Mouse (Mus musculus): ENCODE measurements at regions not wholly inside any gene's neighbourhood (a gene's known extent, or its start where the extent isn't known, plus 50 kb on each side); places are given as distances from the start of the nearest gene placed in this dataset.
"Not testable (repeated sequence)": the region's sequence is repeated elsewhere in the genome, so short reads cannot be mapped to it uniquely, and the experiment has no call there.

- POLR2A ChIA-PET = interaction anchor here in 1 of 4 experiments (0.6 kb wide), 1 partner anchor 11 kb away, joined by 3 read pairs; no protein-coding TSS in a partner anchor
- CTCF ChIA-PET = no interaction called here
Measured at GRCm38 (mm10) chr2:99470856-99471465, 803.9 kb upstream of the Gm10800 start.

DNA sequence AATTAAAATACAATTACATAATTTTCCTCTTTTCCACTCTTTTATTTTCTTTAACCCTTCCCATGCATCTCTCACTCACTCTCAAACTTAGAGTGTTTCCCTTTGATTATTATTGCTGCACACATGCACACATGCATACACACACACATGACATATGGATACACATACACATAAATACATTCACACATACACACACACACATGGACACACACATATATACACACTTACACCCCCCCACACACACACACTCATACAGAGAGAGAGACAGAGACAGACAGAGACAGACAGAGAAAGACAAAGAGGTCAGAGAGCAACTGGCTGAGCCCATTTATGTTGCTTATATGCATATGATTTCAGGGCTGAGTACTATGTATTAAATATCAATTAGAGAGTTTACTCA lies 764.2 kb upstream of the Gm10800 start:
- ChIA-PET CTCF (no interaction called here), POLR2A (no interaction called here)

DNA sequence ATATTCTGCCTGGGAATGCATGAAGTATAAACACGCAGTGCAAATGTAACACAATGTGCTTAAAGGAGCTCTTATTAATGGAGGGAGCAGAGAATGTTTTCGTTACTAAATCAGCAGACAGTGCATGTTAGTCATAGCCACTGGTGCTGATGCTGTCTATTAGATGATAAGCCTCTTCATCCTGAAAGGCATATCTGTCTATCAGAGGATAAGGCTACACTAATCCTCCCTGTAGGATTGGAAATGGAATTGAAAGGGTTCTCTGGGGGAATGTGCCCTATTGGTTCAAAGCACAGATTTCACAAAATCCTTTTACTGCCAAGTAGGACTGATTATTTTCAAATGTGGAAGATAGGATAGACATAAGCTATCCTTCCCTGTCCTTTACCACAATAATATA lies 763.4 kb upstream of the Gm10800 start:
- CTCF ChIA-PET = no interaction called here
- POLR2A ChIA-PET = no interaction called here

GRCm38 (mm10) chr2:99421622-99422021 lies 754.5 kb upstream of the Gm10800 start:
- ChIA-PET POLR2A (no interaction called here), CTCF (no interaction called here)

DNA sequence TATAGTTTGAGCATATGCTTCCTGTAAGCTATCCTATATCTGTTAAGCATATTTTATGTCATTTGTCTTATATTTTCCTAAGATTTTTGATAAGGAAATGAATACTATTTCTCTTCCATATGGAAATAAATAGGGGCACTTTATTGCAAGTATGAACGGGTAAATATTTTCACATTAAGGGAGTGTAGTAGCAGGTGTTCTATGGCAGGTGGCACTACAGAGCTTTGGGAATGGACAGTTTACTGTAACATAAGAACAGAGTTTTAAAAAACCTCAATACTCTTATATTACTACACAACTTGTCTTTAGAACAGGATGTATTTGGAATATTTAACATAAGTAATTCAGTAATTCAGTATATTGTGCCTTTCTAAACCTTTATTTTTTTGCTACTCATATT lies 742.4 kb upstream of the Gm10800 start:
- POLR2A ChIA-PET = no interaction called here
- CTCF ChIA-PET = no interaction called here

GRCm38 (mm10) chr2:99379746-99380145 lies 712.6 kb upstream of the Gm10800 start:
- ChIA-PET CTCF (no interaction called here), POLR2A (no interaction called here)

GRCm38 (mm10) chr2:99363651-99364050 lies 696.5 kb upstream of the Gm10800 start:
- POLR2A ChIA-PET, CTCF ChIA-PET: not testable (repeated sequence)

DNA sequence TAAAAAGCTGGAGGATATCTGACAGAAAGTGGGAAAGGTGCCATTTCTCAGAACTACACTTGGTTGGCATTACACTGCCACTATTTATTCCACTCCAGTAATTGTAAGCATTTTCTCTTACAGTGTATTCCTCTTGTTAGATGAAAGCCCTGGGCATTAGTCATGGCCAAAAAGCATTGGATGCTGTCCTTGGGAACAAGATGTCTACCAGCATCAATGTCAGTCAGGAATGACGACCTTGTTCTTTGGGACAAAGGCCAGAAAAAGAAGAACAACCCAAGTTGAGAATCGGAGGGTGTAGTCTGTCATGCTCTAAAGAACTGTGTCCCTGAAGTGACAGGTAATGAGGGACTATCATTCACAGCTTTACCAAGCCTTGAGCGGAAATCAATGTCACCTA lies 662.1 kb upstream of the Gm10800 start:
- POLR2A ChIA-PET = no interaction called here
- CTCF ChIA-PET = no interaction called here

All from embryonic stem cell, embryonic (primary cell).